Mouse (Mus musculus) embryonic stem cell, embryonic (primary cell): Measurements from ENCODE around the gene Zfp365.

Experiments
- CTCF ChIA-PET, 4 experiments: fragments of 300-600 bp in 2 of 4; fragments of 350-600 bp in 2 of 4; sonication (Branson Sonifier 250); formaldehyde crosslinking; loops; one replicate each; lab custom pipeline; 2022; ENCODE audit warnings: inconsistent platforms in 2 of 4; lab: Charles Lee
- POLR2A ChIA-PET, 4 experiments: fragments of 300-600 bp in 2 of 4; fragments of 350-600 bp in 2 of 4; sonication (Branson Sonifier 250); formaldehyde crosslinking; loops; one replicate each; lab custom pipeline; 2022; ENCODE audit warnings: antibody characterized with exemption in 4 of 4, inconsistent platforms in 1 of 4; lab: Charles Lee

The Zfp365 gene

DNA sequence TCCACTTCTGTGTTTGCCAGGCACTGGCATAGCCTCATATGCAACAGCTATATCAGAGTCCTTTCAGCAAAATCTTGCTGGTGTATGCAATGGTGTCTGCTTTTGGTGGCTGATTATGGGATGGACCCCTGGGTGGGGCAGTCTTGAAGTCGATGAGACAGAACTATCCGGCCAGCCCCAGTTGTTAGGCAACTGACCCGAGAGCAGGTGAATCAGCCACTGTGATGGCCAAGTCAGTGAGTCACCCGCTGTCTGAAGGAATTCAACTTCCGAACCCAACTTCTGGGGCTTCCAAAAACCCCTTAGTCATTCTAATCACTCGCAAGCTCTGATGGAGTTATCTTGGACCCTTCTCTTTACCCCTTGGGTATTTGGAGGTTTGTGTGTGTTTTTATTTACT lies 46.6 kb downstream of the Zfp365 start:
- POLR2A ChIA-PET: no interaction called here
- CTCF ChIA-PET: no interaction called here

DNA sequence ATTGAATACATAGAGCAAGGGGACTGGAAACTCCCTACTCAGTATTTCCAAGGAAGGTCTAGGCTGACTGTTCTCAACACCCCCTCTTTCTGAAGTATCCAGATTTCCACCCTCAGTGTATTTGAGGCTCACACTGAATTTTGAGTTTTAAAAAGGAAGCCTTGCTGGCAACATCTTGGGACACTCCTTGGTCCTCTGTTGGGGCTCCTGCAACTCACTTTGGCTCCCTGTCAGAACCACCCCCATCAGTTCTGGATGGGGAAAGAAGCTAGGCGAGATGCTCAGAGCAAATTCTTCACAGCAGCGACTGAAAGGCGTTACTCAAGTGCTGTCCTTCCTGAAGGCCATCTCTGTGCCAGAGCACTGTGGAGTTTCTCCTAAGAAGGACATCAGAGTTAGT lies 47.4 kb downstream of the Zfp365 start:
- ChIA-PET POLR2A (interaction anchor here in 2 of 4 experiments (0.6 kb wide), 2 partner anchors 41 to 112 kb away, joined by 3 to 6 read pairs; no protein-coding TSS in a partner anchor), CTCF (interaction anchor here in 3 of 4 experiments (0.6 to 2.0 kb wide), 6 partner anchors 8 to 152 kb away, joined by 3 to 5 read pairs (median 4); no protein-coding TSS in a partner anchor)

DNA sequence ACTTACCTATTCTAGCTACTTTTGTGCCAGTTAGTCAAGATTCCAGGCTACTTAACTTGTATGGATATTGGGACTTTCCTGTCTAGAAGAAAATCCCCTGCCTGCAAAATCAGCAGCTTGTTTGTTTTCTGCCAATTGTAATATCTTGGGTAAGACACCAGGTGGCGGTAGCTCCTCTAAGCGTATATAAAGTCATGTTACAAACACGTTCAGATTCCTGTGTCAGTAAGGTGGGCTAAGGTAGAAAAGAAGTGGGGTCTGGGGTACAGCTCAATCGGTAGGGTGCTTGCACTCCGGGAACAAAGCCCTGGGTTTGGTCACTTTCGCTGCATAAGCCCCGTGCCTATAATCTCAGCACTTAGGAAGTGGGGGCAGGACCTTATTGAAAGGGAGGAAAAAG lies 50.1 kb downstream of the Zfp365 start:
- CTCF ChIA-PET: interaction anchor here (0.6 to 1.5 kb wide), 52 partner anchors 9 to 897 kb away, joined by 3 to 24 read pairs (median 4); partner anchors contain the start of gene Zfp365 (in 1 of the 4)
- POLR2A ChIA-PET: interaction anchor here in 3 of 4 experiments (0.6 to 0.8 kb wide), 4 partner anchors 57 to 1123 kb away, joined by 3 to 5 read pairs (median 4); no protein-coding TSS in a partner anchor

DNA sequence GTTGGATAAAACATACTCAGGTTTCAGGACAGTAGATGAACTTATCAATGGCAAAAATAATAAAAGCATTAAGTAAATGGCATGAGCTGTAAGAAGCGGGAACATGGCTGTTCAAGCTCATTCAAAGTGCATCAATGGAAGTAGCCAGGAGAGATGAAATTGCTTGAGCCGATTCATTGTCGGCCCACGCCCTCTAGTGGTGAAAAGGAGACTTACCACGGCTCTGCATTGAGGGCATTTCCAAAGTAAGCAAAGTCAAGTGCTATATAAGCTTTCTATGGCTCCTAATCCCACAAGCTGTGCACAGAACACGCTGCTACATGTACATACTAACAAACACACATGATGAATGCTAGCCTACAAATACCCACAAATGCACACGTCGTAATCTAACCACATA lies 53.6 kb downstream of the Zfp365 start:
- ChIA-PET CTCF (interaction anchor here (0.6 to 1.5 kb wide), 27 partner anchors 9 to 1026 kb away, joined by 3 to 11 read pairs (median 4); no protein-coding TSS in a partner anchor), POLR2A (interaction anchor here in 1 of 4 experiments (0.6 kb wide), 1 partner anchor 120 kb away, joined by 7 read pairs; no protein-coding TSS in a partner anchor)

DNA sequence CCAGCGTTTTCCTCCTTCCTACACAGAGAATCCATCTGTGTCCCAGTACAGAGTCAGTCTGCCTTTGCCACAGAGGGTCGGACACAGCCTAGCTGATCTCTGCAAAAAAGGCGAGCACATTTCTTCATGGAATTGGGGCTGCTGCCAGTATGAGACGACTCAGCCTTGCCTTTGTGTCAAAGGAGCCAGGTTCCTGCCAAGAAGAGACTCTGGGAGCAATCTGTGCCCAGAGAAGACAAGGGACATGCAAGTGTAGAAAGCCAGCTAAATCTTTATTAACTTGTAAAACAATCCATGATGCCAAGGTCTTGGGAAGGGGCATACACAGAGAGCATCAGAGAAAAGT lies 54.9 kb downstream of the Zfp365 start:
- POLR2A ChIA-PET: interaction anchor here in 1 of 4 experiments (0.5 kb wide), 1 partner anchor 1035 kb away, joined by 5 read pairs; no protein-coding TSS in a partner anchor
- CTCF ChIA-PET: no interaction called here

DNA sequence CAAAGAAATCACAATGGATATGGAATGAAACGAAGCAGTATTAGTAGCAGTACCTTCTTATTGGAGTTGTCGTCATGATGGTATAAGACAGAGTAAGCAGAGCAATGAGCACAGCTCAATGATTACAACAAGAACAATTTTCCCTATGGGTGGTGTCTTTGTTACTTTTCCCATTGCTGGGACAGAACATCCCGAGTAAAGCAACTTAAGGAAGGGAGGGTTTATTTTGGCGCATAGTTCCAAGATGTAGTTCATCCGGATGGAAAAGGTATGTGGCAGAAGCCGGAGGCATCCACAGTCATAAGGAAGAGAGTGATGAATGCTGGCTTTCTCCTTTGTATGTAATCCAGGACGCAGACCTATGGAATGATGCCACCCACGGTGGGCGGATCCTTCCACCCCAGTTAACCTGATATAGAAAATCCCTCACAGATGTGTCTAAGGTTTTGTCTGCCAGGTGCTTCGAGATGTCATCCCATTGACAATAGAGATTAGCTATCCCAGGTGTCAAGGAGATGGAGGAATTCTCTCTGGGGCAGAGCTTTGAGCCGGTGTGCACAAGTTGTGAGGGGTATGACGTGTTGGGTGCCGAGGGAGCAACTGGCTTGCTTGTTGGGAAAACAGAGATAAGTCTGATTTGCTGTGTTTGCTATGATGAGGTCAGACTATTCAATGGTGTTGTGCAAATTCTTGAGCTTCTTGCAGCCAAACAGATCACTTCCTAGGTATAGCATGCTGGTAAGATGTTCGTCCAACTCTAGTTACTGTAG lies 55.5 kb downstream of the Zfp365 start:
- ChIA-PET POLR2A (no interaction called here), CTCF (no interaction called here)

DNA sequence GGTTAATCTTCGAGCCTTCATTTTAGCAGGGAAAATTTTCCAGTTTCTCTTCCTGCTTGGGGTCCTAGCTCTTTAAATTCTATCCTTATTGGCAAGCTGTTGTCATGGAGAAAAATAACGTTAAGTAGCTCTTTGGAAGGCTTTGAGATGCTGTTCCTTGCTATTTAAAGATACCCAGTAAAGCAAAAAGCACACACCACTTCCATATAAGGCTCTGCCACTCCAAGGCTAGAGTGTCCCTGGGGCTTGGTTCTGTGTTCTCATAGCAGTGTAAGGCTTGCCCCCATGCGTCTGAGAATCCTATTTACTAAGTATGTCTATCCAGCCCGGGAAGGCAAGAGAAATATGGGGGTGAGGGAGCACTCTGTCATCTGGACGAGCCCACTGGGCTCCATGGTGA lies 56.7 kb downstream of the Zfp365 start:
- ChIA-PET POLR2A (interaction anchor here in 1 of 4 experiments (0.6 kb wide), 1 partner anchor 422 kb away, joined by 3 read pairs; no protein-coding TSS in a partner anchor), CTCF (no interaction called here)

DNA sequence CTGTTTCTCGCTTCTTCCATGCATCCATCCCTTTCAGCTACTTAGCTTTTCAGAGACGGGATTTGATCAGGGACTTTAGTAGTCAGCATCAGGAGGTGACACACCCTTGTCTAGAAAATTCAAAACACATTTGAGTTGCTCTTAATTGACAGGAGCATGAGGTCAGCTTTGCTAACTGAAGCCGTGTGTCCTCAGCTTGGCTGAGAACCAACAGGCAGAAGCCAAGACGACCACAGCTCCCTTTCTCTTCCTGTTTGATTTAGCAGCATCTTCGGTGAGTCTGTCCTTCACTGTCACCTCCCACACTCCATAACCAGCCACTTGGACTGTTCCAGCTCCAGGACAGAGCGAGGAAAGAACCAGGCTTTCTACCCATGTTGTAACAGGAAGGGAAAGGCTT lies 60.1 kb downstream of the Zfp365 start:
- CTCF ChIA-PET: interaction anchor here in 2 of 4 experiments (1.0 to 1.3 kb wide), 2 partner anchors 10 kb away, joined by 3 to 4 read pairs; no protein-coding TSS in a partner anchor
- POLR2A ChIA-PET: no interaction called here

DNA sequence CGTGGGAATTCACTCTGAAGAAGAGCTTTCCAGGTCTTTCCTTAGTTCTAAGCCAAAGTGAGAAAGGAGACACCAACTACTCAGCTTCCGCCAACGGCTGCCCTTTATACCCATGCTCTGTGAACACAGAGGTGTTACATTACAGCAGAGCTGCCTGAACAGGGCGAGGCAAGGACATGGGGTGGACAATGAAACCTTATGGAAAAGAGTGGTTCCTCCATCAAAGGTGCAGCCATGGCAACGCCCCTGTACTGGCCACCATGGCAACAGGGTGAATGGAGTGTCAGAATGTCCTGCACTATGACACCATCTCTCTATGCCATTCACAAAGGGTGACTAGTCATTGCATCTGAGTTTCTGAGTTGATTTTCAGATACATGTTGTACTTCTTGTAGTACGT lies 61.4 kb downstream of the Zfp365 start:
- ChIA-PET CTCF (interaction anchor here in 2 of 4 experiments (1.3 to 1.8 kb wide), 3 partner anchors 8 to 11 kb away, joined by 4 to 5 read pairs (median 5); no protein-coding TSS in a partner anchor), POLR2A (interaction anchor here in 1 of 4 experiments (0.6 kb wide), 1 partner anchor 254 kb away, joined by 5 read pairs; no protein-coding TSS in a partner anchor)

DNA sequence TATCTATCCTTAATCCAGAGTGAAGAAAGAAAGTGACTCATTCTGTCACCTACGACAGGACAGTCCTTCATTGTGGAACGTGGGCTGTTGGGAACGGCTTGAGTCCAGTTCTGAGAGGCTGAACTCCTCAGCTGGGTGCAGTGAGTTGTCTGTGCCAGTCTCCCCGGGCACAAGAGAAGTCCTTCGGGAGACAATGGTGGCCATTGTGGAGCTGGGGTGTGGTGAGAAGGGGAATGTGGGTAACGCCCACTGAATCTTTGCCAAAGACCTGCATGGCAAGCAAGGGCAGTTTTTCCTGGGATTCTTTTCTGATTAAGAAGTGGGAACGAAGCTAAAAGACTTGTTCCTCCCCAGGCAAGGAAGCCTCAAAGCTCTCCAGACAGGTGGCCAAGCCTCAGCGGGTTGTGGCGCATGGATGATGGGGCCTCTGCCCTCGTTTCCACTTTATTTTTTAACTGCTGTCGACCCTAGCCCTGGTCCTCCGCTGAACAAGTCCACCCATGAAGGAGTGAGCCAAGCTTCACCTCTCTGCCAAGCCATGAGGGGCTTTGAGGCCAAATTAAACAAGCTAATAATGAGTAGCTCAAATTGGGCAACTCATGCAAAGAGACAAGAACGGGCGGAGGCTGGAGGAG lies 66.3 kb downstream of the Zfp365 start:
- ChIA-PET POLR2A (interaction anchor here in 1 of 4 experiments (0.6 kb wide), 2 partner anchors 11 to 421 kb away, joined by 3 to 6 read pairs; no protein-coding TSS in a partner anchor), CTCF (interaction anchor here in 2 of 4 experiments (0.7 to 0.8 kb wide), 2 partner anchors 16 to 80 kb away, joined by 3 read pairs; no protein-coding TSS in a partner anchor)

DNA sequence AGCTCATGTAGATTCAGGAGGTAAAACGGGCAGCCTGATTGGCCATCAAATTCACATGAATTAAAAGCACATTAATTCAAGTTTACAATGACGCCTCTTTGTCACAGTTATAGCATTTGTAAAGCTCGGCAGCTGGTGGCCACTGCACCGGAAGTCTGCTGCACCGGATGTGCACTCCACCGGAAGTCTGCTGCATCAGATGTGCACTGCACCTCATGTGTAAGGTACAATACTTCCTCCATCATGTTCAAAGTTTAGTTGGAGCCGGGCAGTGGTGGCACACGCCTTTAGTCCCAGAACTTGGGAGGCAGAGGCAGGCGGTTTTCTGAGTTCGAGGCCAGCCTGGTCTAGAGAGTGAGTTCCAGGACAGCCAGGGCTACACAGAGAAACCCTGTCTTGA lies 70.9 kb downstream of the Zfp365 start:
- POLR2A ChIA-PET: no interaction called here
- CTCF ChIA-PET: no interaction called here

DNA sequence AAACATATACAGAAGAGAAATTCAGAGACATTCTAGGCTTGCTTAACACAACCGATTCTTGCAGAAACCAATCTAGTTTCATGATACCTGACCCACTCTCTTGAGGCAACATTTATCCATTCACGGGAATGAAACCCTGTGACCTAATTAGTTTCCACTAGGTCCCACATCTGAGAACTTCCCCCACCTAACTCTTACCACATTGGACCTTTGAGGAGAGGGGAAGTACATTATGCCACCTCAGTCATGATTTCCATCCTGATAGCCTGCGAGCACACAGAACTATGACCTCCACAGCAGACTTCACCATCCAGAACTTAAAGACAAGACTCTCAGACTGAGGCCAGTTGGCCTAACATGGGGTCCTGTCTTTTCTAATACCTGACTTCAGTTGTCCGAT lies 71.7 kb downstream of the Zfp365 start:
- ChIA-PET POLR2A (no interaction called here), CTCF (interaction anchor here in 1 of 4 experiments (1.4 kb wide), 1 partner anchor 18 kb away, joined by 3 read pairs; no protein-coding TSS in a partner anchor)

DNA sequence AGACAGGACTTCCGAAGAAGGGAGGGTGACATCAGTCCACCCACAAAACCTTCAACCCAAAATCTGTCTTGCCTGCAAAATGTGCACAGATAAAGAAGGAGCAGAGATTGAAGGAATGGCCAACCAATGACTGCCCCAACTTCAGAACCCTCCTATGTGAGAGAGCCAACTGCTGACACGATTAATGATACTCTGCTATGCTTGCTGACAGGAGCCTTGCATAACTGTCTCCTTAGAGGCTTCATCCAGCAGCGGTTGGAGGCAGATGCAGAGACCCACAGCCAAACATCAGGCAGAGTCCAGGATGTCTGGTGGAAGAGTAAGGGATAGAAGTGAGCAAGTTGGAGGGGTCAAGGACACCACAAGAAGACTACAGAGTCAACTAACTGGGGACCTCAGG lies 73.3 kb downstream of the Zfp365 start:
- ChIA-PET CTCF (interaction anchor here in 1 of 4 experiments (1.4 kb wide), 1 partner anchor 20 kb away, joined by 3 read pairs; no protein-coding TSS in a partner anchor), POLR2A (no interaction called here)

DNA sequence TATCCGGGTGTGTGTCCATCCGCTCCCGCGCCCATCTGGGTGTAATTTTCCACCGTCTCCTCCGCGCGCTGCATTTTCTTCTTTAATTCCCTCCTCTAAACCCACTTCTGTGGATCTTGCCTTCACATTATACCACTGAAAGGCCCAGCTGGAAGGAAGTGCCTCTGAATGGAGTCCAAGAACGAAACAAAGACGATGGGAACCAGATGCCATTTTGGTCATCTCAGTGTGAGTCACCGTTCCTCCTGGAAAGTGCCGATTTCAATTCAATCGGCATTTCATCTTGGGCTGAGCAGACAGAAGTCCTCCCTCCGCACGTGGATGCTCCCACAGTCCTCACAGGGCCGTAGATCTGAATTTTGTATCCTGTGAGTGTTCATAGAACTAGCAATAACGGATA lies 76.0 kb downstream of the Zfp365 start:
- CTCF ChIA-PET: no interaction called here
- POLR2A ChIA-PET: no interaction called here
